In the genomic region with DNA sequence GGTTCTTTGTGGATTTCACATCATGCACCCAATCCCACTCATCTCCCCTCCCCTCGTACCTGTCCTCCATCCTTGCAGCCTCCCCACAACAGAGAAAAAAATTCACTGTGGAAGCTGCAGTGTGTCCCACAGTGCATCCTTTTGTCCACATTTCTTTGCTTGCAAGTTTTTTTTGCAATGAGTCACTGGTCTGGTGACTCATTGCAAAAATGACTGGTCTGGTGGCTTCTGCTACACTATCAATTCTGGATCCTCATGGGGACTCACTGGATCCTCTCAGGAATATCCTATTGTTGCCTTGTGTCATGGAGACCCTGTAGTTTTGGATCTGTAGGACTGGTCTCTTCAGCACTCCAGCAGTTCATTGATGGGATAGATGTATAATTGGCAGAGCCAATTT, we compare ENCODE assay signal across 31 mouse cellular contexts. TPM values are rescaled to one million over a fixed set of nuclear protein-coding genes. Genes with fewer than 3 reads are reported as not detected.
DNase-seq lines count a peak whose midpoint lies in the region; ATAC-seq and TF ChIP-seq lines count a peak whose summit lies in the region.
"Had no signal": no experiment of that assay in that cellular context is flagged by ENCODE, and none has a peak within 500 bp of the region (broad histone marks: within the 10 kb centered on the region; RNA-seq: fewer than 3 reads in every experiment).

No protein-coding gene starts in this region.

- CTCF ChIA-PET in Patski (lab: Charles Lee): interaction anchor here (1.5 to 2.7 kb wide), 2 partner anchors 15 to 18 kb away, joined by 3 to 6 read pairs; no protein-coding TSS in a partner anchor

- no peaks in the 10 kb centered on the region for H3K79me2 ChIP-seq in C2C12 (ENCODE audit: control insufficient read depth, insufficient read depth)

- H3K36me3 ChIP-seq in C2C12 (ENCODE audit: control insufficient read depth, insufficient read depth): no peaks in the 10 kb centered on the region
- H3K36me3 ChIP-seq: forebrain, embryonic 15.5 days; G1E; heart, embryonic 13.5 days had no signal

- POLR2A ChIA-PET in Patski (lab: Charles Lee): no interaction called here

- TF ChIP-seq CTCF in C2C12 (IDR thresholded peaks at IDR 0.05; ENCODE audit: control insufficient read depth, insufficient read depth, insufficient read length) (no peak), Patski (IDR thresholded peaks at IDR 0.05) (no peak)

- peak; percentile 39 for ATAC-seq in Patski
- ATAC-seq: forebrain, embryonic 15.5 days; hindbrain, postnatal 0 days; inflammation-experienced regulatory T-cells, adult 6 months; intestine, embryonic 16.5 days had no signal

- in situ Hi-C loops in Patski (cut with MboI; ENCODE audit: low pct_unique_long_range_greater_than_20kb): no loop called here

- no peaks in the 10 kb centered on the region for H3K27me3 ChIP-seq in C2C12 (ENCODE audit: control insufficient read depth, insufficient read depth, insufficient read length)
- peaks cover 14% of the 10 kb centered on the region for H3K27me3 ChIP-seq in Patski
- H3K27me3 ChIP-seq: forebrain, embryonic 15.5 days; heart, embryonic 13.5 days had no signal

- no peak overlapping the region for H3ac ChIP-seq in C2C12 (ENCODE audit: control insufficient read depth, insufficient read length, low read depth)

- no peak overlapping the region for H3K4me3 ChIP-seq in C2C12 (ENCODE audit: insufficient read depth, poor library complexity, severe bottlenecking)
- H3K4me3 ChIP-seq: forebrain, embryonic 15.5 days; gastrocnemius, adult 2 months; heart, embryonic 13.5 days had no signal

- H3K79me3 ChIP-seq in C2C12 (ENCODE audit: low read depth): no peaks in the 10 kb centered on the region

- DNase-seq in 3T3-L1 (ENCODE audit: low read depth, low spot score) (peak; percentile 68), Patski (ENCODE audit: low read depth, low spot score) (no peak)
- DNase-seq in cerebellum, adult 9-11 months: no peak
- no peak for DNase-seq in layer of hippocampus, postnatal 10 days (ENCODE audit: low spot score in 2 of 2)
- no peak for DNase-seq in kidney, postnatal 25 days
- DNase-seq: adrenal gland, postnatal 10 days; adrenal gland, postnatal 36 days; cerebellum, adult 11 months; cerebellum, adult 8-10 months; cerebellum, postnatal 14 days; gastrocnemius, adult 2 months; gastrocnemius, postnatal 25 days; heart, adult 18-20 months; heart, postnatal 14 days; heart, postnatal 4 days; kidney, adult 18-20 months had no signal

TF ChIP-seq in C2C12, 6 proteins besides CTCF, POLR2A, EP300 and RAD21:
- peak; percentile 84 for TF ChIP-seq FOSL1 (IDR thresholded peaks at IDR 0.05; ENCODE audit: insufficient read depth, low read length, poor library complexity, severe bottlenecking)
- no peak for TF ChIP-seq CEBPB (IDR thresholded peaks at IDR 0.05; ENCODE audit: low read depth)
- no peak for TF ChIP-seq USF1 (IDR thresholded peaks at IDR 0.05; ENCODE audit: low read depth)
- no peak for TF ChIP-seq MAX (IDR thresholded peaks at IDR 0.05)
- no peak for TF ChIP-seq MYOD1 (IDR thresholded peaks at IDR 0.05; ENCODE audit: control insufficient read depth, insufficient read length, low read depth)

RNA-seq across cellular contexts. Expression of a gene that starts 31.2 kb away (rescaled TPM):
- 0.02 TPM for polyA plus RNA-seq in C2C12 (2012; fragmentation: generic; extraction: Trizol)
- polyA plus RNA-seq in Patski (2021): not detected
- total RNA-seq in layer of hippocampus, postnatal 10 days (2021): not detected
- total RNA-seq: adrenal gland, adult 18-20 months; adrenal gland, postnatal 10 days; adrenal gland, postnatal 36 days; CH12.LX; gastrocnemius, adult 2 months; gastrocnemius, postnatal 25 days; heart, adult 18-20 months; heart, postnatal 14 days; heart, postnatal 4 days; hindbrain, postnatal 0 days had no signal
- polyA plus RNA-seq: embryonic facial prominence, embryonic 11.5 days; embryonic facial prominence, embryonic 14.5 days; forebrain, embryonic 11.5 days; forebrain, embryonic 15.5 days; G1E; gonadal fat pad, adult 2 months; hindbrain, embryonic 11.5 days; hindbrain, embryonic 14.5 days; hindbrain, postnatal 0 days; inflammation-experienced regulatory T-cells, adult 6 months had no signal
